Mouse (Mus musculus) ES-E14 (cell line): ENCODE results near the gene Nr1i3. TPM values are rescaled to one million over a fixed set of nuclear protein-coding genes. Genes with fewer than 3 reads are reported as not detected.

Source experiments
- DNase-seq: peaks from one replicate; pipeline ENCODE4 v3.0.0-alpha.2; 2013; ENCODE audit warnings: low read depth, low spot score
- H3K27ac ChIP-seq: 2 replicates; pipeline ENCODE4 v1.5.1; 2012; ENCODE audit warnings: low read depth, mild to moderate bottlenecking, low read length, moderate library complexity, mixed read lengths; ENCODE audit not compliant: poor library complexity, insufficient read depth, severe bottlenecking
- H3K36me3 ChIP-seq: 2 replicates; pipeline ENCODE4 v1.6.1; 2012; ENCODE audit warnings: mild to moderate bottlenecking, low read length, moderate library complexity, mixed read lengths; ENCODE audit not compliant: control insufficient read depth, poor library complexity, insufficient read depth, severe bottlenecking
- H3K4me1 ChIP-seq, 2 experiments: fragments of 150-350 bp in 1 of 2; sonication (generic) in 1 of 2; 2 replicates each; pipeline ENCODE4 v1.6.1; 2012; ENCODE audit warnings: low read length in 2 of 2, mild to moderate bottlenecking in 1 of 2, mixed read lengths in 1 of 2; ENCODE audit not compliant: control insufficient read depth in 2 of 2, insufficient read depth in 2 of 2, poor library complexity in 1 of 2
- H3K4me3 ChIP-seq, 2 experiments: fragments of 150-350 bp in 1 of 2; sonication (generic) in 1 of 2; 2 replicates each; pipeline ENCODE4 v1.5.1; 2012; ENCODE audit warnings: low read length in 2 of 2, low read depth in 1 of 2, mild to moderate bottlenecking in 1 of 2, mixed read lengths in 1 of 2; ENCODE audit not compliant: insufficient read depth in 1 of 2, poor library complexity in 1 of 2, severe bottlenecking in 1 of 2
- H3K9ac ChIP-seq: 2 replicates; pipeline ENCODE4 v1.6.1; 2012; ENCODE audit warnings: low read depth, mild to moderate bottlenecking, low read length, mixed read lengths; ENCODE audit not compliant: poor library complexity, insufficient read depth, severe bottlenecking
- H3K9me3 ChIP-seq: fragments of 150-350 bp; sonication (generic); 2 replicates; pipeline ENCODE4 v1.6.1; 2012; ENCODE audit warnings: low read depth, mild to moderate bottlenecking, low read length; ENCODE audit not compliant: control insufficient read depth, insufficient read depth
- CHD2 ChIP-seq: IDR thresholded peaks from 2 replicates; pipeline ENCODE4 v1.6.1; 2014; ENCODE audit warnings: mild to moderate bottlenecking, low read depth, low read length, inconsistent platforms
- HCFC1 ChIP-seq: IDR thresholded peaks from 2 replicates; pipeline ENCODE4 v1.6.1; 2012; ENCODE audit warnings: low read length, inconsistent platforms, borderline replicate concordance; ENCODE audit not compliant: insufficient read depth
- MAFK ChIP-seq: IDR thresholded peaks from 2 replicates; pipeline ENCODE4 v1.6.1; 2014; ENCODE audit warnings: mild to moderate bottlenecking, low read depth, low read length, inconsistent platforms; ENCODE audit not compliant: insufficient read depth
- ZC3H11A ChIP-seq: IDR thresholded peaks from 2 replicates; pipeline ENCODE4 v1.6.1; 2012; ENCODE audit warnings: low read depth, mild to moderate bottlenecking, inconsistent platforms, low read length, borderline replicate concordance
- ZNF384 ChIP-seq: IDR thresholded peaks from 2 replicates; pipeline ENCODE4 v1.6.1; 2012; ENCODE audit warnings: low read depth, low read length, inconsistent platforms
- in situ Hi-C, 2 experiments: fragments of 600-800 bp; cut with MboI; formaldehyde crosslinking; loops; one replicate each; pipeline ENCODE4 v1.15.1; 2025; ENCODE audit warnings: low sequenced_read_pairs in 2 of 2, inconsistent platforms in 1 of 2; ENCODE audit not compliant: unreplicated experiment in 2 of 2
- total RNA-seq: library from RNA; depleted of rRNA; stranded (reverse); fragments of 300-350 nt; gene quantifications from 2 replicates; pipeline ENCODE4 v1.2.3, GENCODE M21; 2012

Nr1i3 gene
- total RNA-seq, 1 experiment, result 0.71 TPM

DNA sequence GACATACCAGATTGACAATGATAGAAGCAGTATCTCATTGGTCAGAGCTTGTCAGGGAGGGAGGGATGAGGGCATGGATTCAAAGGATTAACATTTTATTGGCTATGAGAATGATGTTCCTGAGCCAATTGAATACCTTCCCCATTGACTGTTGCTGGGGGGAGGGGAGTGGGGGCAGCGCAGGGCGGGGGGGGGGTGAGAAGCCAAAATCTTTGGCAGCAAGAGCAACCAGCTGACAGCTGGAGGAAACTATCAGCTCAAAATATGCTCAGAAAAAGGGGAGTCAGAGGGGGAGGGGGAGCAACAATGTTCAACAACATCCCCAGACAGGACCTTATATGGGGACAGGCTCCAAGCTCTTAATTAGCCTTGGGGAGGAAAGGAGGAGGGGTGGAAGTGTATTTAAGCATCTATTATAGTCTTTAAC is 49.4 kb downstream of the Nr1i3 start:
- no peak overlapping the region for H3K27ac ChIP-seq
- in situ Hi-C loops, result no loop called here
- H3K9me3 ChIP-seq, result no peaks in the 10 kb centered on the region
- H3K9ac ChIP-seq, result no peak overlapping the region
- no peak overlapping the region for H3K4me3 ChIP-seq
- peaks cover 0 to 7% of the 10 kb centered on the region in 2 experiments; a peak in 1 of 4 replicates for H3K4me1 ChIP-seq
- DNase-seq, result no peak
- TF ChIP-seq CHD2, result no peak
- TF ChIP-seq ZNF384, result no peak
- TF ChIP-seq HCFC1, result no peak
- no peak for TF ChIP-seq MAFK
- TF ChIP-seq ZC3H11A, result no peak
- H3K36me3 ChIP-seq, result no peaks in the 10 kb centered on the region

DNA sequence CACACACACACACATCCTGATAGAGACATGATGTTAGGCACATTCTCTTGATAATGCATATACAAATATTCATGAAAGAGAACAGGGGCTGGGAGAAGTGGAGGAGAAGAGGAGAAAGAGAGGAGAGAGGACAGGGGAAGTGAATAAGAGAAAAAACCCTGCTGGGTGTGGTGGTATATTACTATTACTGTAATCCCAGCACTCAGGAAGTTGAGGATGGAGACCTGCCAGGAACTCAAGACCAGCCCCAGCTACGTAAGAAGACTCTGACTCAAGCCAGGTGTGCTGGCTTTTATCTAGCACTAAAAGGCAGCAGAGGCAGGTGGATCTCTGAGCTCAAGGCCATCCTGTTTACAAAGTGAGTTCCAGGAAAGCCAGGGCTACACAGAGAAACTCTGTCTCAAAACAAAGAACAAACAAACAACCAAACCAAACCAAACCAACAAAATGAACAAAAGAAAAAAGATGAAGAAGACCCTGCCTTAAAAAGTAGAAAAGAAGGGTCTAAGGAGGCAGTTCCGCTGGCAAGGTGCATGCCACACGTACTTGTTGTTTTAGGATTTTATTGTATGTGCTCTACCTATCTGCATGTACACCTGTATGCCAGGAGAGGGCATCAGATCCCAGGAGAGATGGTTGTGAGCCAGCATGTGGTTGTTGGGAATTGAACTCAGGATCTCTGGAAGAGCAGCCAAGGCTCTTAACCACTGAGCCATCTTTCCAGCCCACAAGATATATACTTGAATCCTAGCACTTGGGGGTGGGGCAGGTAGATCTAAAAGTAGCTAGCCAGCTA is 50.1 kb downstream of the Nr1i3 start:
- in situ Hi-C loops, result no loop called here
- no peak overlapping the region for H3K9ac ChIP-seq
- TF ChIP-seq HCFC1 (no peak), ZNF384 (no peak), ZC3H11A (no peak)
- no peak overlapping the region for H3K27ac ChIP-seq
- no peaks in the 10 kb centered on the region for H3K9me3 ChIP-seq
- DNase-seq, result no peak
- H3K36me3 ChIP-seq, result no peaks in the 10 kb centered on the region
- peaks cover 0 to 7% of the 10 kb centered on the region in 2 experiments; a peak in 1 of 4 replicates for H3K4me1 ChIP-seq
- no peak overlapping the region for H3K4me3 ChIP-seq

DNA sequence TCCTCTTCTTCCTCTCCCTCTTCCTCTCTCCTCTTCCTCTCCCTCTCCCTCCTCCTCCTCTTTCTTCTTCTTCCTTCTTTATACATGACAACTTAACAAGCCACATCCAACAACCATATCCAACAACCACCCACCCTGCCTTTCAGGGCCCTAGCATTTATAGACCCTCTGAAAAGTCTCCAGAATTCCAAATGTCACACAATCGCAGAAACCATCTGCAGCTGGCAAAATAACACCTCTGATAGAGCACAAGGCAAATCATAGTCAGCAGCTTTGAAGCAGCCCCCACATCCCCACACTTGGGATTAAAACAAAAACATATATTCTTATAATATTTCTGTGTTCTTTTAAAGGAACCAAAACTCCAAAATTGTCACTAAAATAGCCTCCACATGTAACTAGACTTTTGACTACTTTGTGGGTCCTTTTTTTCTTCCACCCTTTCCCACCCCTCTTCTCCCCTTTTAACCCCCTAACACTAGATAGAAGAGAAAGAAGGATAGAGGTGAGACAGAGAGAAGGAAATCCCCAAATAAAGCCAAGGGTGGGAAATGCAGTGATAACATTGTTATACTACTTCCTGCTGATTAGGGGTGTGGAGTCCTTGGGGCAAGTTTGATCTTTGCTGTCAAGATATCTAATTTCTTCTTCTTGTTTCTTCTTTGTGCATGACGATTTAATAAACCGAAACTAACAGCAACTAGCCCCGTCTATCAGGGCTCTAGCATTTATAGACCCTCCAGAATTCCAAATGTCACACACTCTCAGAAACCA is 52.4 kb downstream of the Nr1i3 start:
- in situ Hi-C loops, result no loop called here
- no peak for DNase-seq
- TF ChIP-seq HCFC1 (no peak), ZC3H11A (no peak), MAFK (no peak), CHD2 (no peak), ZNF384 (no peak)

DNA sequence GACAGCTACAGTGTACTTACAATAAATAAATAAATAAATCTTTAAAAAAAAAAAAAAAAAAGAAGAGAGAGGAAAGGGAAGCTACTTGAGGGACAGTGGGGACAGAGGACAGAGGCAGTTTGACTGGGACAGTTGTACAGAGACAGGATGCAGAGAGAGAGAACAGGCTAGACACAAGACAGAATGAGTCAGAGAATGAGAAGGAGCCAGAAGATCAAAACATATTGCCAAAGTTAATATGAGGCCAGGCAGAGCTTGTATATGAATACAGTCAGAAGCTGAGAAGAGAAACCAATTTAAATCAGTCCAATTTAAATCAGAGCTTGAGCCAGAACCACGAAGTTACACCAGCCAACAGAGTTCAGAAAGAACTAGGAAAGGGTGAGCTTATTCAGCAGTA is 54.6 kb downstream of the Nr1i3 start:
- in situ Hi-C loops, result no loop called here
- Histone ChIP-seq H3K9ac (no peak overlapping the region), H3K36me3 (peaks cover 7% of the 10 kb centered on the region; the same call in 1 of the 2 replicates), H3K4me3 (no peak overlapping the region), H3K9me3 (no peaks in the 10 kb centered on the region), H3K27ac (no peak overlapping the region), H3K4me1 (peaks cover 0 to 4% of the 10 kb centered on the region in 2 experiments; a peak in 2 of 4 replicates)
- TF ChIP-seq CHD2, result no peak
- TF ChIP-seq HCFC1, result no peak
- TF ChIP-seq MAFK, result no peak
- no peak for TF ChIP-seq ZC3H11A
- no peak for TF ChIP-seq ZNF384
- no peak for DNase-seq

More for the DNA sequence above, 52.4 kb downstream of the Nr1i3 start:
- Histone ChIP-seq H3K9me3 (no peaks in the 10 kb centered on the region), H3K27ac (no peak overlapping the region), H3K4me3 (no peak overlapping the region), H3K4me1 (0 out of 4 replicates have a peak, but pooled peaks cover 0 to 4% of the 10 kb centered on the region in 2 experiments), H3K9ac (no peak overlapping the region), H3K36me3 (no peaks in the 10 kb centered on the region)
